Mouse (Mus musculus) right cerebral cortex, adult 2 months (tissue): ENCODE results near the gene Gm5478.
"Not testable (repeated sequence)": the region's sequence is repeated elsewhere in the genome, so short reads cannot be mapped to it uniquely, and the experiment has no call there.

Experiments used
- DNase-seq, 2 experiments: peaks; one replicate each; pipeline ENCODE4 v3.0.0; 2021 to 2022; ENCODE audit warnings: low spot score in 2 of 2

The Gm5478 gene

GRCm38 (mm10) chr15:101647280-101647679, at the start of gene Gm5478:
TSS of gene Gm5478 (minus strand) at chr15:101647380.
- DNase-seq: no peak

GRCm38 (mm10) chr15:101694207-101694606, 47.0 kb upstream of the Gm5478 start, which contains the start of gene Krt6a:
TSS of gene Krt6a (minus strand) at chr15:101694307.
- no peak for DNase-seq

DNA sequence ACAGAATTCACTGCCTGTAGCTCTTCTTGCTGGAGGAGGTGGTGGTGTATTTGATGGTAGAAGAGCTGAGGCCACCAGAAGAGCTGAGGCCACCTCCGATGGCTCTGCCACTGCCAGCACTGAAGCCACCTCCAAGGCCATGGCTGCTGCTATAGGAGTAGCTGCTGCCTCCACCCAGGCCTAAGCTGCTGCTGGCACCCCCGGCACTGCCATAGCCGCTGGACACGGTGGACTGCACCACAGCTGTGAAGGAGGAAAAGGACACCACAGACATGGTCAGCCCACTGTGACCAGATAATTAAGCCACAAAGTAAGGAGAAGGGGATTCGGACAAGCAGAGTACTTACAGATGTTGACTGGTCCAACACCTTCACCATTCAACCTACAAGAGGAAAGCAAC, 43.3 kb upstream of the Gm5478 start:
- not testable (repeated sequence) for DNase-seq

DNA sequence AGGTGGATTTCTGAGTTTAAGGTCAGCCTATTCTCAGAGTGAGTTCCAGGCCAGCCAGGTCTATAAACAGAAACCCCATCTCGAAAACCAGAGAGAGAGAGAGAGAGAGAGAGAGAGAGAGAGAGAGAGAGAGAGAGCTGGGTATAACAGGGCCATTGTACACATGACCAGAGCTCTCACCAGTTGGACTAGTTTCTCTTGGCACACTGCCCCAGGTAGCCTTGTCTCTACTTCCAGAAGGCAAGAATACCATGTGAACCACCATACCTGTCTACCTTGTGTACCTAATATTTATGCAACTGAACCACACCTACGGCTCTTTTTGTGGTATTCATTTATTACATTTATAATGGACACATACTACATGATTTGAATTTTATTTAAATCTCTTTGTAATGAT, 41.0 kb upstream of the Gm5478 start:
- DNase-seq: no peak

DNA sequence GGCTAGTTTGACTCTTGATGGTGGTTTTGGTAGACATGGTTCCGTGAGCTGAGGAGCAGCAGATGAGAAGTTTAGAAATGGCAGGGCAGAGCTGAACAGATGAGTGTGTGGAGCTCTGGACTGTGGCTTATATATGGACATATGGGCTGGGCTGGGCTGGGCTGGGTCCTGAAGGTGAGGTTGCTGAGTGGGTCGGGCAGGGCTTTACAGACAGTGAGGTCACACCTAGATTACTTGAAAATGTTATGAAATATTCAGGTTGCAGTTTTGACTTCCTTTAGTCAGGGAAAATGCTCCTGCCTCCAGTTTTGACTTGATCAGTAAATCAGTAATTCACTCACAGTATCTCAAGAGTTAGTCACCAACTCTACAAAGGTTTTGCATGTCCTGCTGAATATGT, 33.0 kb upstream of the Gm5478 start, which contains the start of gene Krt6b:
Gene Krt6b (minus strand): TSS at position 101 of the 400 bp plus-strand sequence.
- DNase-seq: no peak

- DNase-seq: no peak
Observed at GRCm38 (mm10) chr15:101675978-101676377, 28.8 kb upstream of the Gm5478 start.

DNA sequence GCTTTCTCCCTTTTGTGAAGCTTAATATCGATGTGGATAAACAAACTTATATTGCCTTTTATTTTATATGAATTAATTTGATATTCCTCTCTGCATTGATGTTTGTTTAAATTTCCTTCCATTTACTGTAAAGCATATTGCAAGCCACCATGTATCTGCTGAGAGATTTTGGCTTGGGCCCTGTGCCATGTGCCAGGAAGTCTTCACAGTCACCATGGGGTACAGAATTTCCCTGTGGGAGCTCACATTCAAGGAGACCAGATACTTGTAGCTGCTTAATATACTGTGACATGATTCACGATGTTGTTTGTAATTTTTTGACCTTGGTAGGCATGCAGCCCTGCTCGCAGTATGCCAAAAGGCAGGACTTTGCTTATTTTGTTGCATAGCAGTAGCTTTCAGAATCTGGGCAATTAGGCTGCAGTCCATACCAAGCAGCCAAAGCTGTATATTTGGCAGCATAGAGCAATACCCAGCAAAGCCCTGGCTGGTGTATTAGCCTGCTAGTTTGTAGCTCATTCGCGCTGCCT, 5.6 kb upstream of the Gm5478 start:
- DNase-seq: no peak

GRCm38 (mm10) chr15:101627884-101628283, 19.3 kb downstream of the Gm5478 start, which contains the start of gene Gm5414:
TSS of gene Gm5414 (minus strand) at chr15:101628188.
- DNase-seq: no peak

DNA sequence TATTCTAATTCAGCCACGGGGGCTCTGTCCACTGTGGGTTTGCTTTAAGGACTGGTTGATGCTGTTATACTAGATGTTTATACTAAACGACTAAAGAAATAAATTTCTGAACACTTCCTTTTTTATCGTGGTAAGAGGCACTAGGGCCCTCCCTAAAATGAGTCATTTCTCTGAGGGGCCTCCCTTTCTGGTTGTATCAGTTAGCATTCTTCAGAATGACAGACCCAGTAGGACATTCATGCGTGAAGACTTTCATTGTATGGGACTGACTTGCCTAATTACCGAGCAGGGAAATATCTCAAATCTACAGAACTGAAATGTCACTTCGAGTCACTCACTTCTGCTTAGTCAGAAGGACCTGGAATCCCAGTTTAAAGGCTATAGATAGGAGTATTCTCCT, 48.1 kb downstream of the Gm5478 start:
- DNase-seq: no peak
